Mouse (Mus musculus) urinary bladder, adult 2 months (tissue): ENCODE data around the gene Med12. TPM values are rescaled to one million over a fixed set of nuclear protein-coding genes. Genes with fewer than 3 reads are reported as not detected.

Source experiments
- polyA plus RNA-seq: library from polyadenylated mRNA; depleted of rRNA; stranded (reverse); fragments of >200 nt; gene quantifications from 2 replicates; pipeline ENCODE4 v1.2.3, GENCODE M21; 2012; rRNA removed

Gene Med12
- polyA plus RNA-seq, 1 experiment = 39.9 TPM

Other genes starting within 250 kb of the Med12 start
- gene Tex11, start 214.4 kb upstream of the Med12 start, polyA plus RNA-seq = 0.01 and 0.21 TPM in 2 replicates
- gene Slc7a3, start 188.0 kb upstream of the Med12 start, polyA plus RNA-seq = 2.6 and 3.1 TPM in 2 replicates
- 45.4 and 47.2 TPM in 2 replicates for gene Snx12, start 51.5 kb upstream of the Med12 start, polyA plus RNA-seq
- 16.9 and 23.3 TPM in 2 replicates for gene Foxo4, start 19.5 kb upstream of the Med12 start, polyA plus RNA-seq
- gene Gm614, start 10.0 kb upstream of the Med12 start, polyA plus RNA-seq = 0.13 and 0.47 TPM in 2 replicates
- 13.0 and 13.3 TPM in 2 replicates for gene Il2rg, start 5.8 kb upstream of the Med12 start, polyA plus RNA-seq
- gene Gm20489, start 5.0 kb upstream of the Med12 start, polyA plus RNA-seq = not detected in 2 replicates
- gene Nlgn3, start 25.1 kb downstream of the Med12 start, polyA plus RNA-seq = 1.9 and 2.2 TPM in 2 replicates
- gene Gjb1, start 102.3 kb downstream of the Med12 start, polyA plus RNA-seq = 0.07 and 0.21 TPM in 2 replicates
- gene Zmym3, start 146.8 kb downstream of the Med12 start, polyA plus RNA-seq = 47.2 and 52.0 TPM in 2 replicates
- gene Nono, start 155.3 kb downstream of the Med12 start, polyA plus RNA-seq = 145 and 168 TPM in 2 replicates
- 9.5 and 10.8 TPM in 2 replicates for gene Itgb1bp2, start 175.1 kb downstream of the Med12 start, polyA plus RNA-seq